Mouse (Mus musculus): ENCODE data around the gene Pcbp4.

The Pcbp4 gene

DNA sequence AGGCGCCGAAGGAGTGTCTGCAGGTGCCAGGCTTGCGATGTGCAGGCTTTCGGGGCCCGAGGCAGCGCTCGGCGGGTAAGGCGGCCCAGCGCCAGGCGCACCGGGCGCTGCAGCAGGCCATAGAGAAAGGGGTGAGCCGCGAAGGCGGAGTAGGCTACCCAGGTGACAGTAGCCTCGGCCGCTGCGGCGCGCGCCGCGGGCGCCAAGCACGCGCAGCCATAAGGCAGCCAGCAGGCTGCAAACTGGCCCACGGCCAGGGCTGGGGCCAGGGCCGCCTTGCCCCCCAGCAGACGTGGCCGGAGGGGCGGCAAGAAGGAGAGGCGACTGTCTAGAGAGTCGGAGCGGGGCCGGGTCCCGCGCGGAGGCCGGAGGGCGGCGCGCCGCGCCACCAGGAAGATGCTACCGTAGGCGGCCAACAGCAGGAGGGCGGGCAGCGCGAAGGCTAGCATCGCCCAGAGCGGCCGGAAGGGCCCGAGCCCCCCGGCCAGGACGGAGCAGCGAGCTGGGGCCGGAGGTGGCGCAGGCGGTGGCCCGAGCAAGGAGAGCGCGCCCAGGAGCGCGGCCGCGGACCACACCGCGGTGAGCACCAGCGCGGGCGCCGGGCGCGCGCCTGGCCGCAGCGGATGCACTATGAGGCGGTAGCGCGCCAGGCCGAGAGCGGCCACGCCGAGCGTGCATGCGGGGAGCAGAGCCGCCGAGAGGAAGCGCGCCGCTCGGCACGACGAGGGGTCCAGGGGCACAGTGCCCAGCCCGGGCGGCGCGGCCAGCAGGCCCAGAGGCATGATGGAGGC is 11.9 kb downstream of the Pcbp4 start:
- no peak for DNase-seq (ENCODE audit: low read depth)

DNA sequence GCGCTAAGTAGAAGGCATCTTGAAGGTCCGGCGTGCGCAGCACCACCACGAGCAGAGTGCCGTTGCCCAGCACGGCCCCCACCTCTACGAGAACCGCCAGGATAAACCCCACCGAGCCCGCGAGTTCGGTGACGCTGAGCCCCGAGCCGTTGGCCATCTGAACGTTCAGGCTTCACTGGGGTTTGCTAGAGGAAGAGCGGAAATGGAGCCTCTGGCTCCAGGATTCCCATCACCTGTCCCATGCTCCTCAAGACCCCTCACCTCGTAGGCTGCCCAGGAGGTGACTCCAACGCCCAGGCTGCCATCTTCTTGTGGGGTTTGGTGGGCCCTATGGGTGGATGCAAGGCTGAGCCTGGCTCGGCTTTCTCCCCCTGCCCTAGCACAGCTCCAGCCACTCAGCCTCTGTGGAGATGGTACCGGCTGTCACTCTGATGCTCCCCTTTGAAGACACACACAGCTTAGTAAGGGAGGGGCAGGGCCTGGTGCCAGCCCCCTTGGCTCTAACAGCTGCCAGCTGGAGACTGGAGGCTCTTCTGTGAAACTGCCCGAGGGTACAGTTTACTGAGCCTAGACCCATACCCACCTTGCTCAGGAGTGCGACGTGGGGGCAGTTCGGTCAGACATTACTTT is 12.6 kb downstream of the Pcbp4 start, which contains the start of gene Gpr62:
Gene Gpr62, minus strand, starts transcription at position 368 of the 630 bp plus-strand sequence.
- DNase-seq (ENCODE audit: low read depth), result no peak

DNA sequence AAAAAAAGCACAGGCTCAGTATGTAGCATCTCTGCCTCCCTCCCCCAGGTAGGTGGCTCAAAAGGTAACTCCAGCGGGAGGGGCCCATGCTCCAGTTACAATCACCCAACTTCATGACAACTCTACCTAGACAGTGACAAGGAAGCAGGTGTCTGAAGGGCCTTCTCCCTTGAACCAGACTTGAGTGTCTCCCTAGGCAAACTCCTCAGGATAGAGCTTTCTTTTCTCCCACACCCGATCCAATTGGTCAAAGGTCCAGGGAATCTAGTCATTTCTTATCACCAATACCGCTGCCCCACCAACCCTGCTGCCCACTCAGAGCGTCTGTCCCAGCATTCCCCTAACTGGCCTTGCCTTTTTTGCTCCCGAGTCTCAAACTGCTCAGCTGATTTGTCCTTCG is 13.6 kb downstream of the Pcbp4 start:
- no peak for DNase-seq (ENCODE audit: low read depth)

DNA sequence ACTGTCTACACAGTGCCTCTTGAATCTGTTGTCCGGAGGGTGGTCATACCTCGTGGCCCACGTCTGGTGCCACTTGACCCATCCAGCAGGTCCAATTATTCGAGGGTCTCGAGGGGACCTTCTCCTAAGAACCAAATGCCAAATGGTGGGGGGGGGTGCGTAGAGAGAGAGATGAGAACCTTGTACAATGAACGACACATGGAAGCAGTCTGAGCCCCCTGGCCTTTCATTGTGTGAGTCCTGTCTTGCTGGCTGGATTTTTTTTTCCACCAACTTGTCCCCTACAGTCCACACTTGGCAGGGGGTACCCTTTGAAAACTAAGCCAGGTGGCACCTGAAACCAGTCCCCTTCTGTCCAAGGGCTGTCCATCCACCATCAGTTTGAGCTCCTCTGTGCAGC is 14.7 kb downstream of the Pcbp4 start:
- no peak for DNase-seq (ENCODE audit: low read depth)

DNA sequence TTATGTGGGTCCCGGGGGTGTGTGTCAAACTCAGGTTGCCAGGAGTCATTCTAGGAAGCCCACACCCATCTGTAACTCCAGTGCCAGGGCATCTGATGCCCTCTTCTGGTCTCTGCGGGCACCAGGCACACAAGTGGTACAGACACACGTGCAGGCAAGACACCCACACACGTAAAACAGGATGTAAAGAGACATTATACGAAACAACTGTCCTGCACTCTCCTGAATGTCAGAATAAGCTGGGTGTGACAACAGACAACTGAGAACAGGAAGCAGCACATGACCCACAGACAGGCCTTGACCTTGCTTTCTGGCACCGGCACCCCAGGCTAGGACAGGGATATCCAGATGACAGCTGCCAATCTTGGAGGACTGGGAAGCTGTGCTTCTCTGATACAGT is 16.2 kb downstream of the Pcbp4 start:
- DNase-seq (ENCODE audit: low read depth), result no peak

DNA sequence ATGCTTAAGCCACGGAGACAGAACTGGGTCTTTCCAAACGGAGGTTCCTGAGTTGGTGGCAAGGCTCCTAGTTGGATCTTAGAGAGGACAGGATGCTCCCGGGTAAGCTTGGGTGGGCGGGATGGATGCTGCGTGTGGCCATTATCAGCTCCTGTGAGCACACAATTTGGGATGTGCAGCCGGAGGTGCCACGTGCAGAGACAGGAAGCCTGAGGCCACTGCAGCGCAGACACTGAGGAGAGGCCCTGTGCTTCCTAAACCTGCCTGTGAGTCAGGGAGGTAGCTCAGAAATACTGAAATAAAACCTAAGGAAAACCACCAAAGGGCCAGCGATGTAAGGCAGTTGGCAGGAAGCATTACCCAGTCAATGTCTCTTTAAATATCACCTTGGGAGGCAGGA is 16.7 kb downstream of the Pcbp4 start:
- DNase-seq (ENCODE audit: low read depth), result no peak

DNA sequence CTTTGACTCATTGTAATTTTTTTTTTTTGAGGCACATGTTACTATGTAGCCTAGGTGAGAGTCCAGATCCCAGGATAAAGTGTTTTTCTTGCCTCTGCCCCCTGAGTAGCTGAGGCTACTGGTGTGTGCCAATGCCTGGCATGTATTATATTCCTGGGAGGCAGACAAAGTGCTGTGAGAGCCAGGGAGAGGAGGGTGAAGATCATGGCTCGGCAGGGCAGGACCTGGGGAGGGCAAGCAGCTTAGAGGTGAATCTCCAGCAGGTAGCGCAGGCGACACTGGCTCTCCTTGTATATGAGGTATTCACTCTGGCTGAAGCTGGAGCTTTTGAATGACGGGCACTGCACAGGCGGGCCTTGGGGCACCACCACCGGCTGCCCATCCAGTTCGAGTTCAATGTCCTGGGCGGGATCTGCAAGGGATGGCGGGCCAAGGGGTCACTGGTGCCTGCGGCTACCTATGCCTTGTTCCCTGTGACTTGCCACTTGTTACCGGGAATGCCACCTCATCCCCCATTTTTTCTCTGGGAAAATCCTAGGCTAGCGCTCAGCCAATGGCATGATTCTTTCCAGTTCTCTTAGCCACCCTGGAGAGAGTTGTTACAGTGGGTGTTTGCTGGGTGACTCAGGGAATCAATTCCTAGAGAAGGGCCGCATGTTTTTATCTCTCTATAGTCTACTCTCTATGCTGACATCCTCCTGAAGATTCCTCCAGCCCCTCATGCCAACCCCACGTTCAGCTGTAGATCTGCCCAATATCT is 18.1 kb downstream of the Pcbp4 start:
- no peak for DNase-seq (ENCODE audit: low read depth)

DNA sequence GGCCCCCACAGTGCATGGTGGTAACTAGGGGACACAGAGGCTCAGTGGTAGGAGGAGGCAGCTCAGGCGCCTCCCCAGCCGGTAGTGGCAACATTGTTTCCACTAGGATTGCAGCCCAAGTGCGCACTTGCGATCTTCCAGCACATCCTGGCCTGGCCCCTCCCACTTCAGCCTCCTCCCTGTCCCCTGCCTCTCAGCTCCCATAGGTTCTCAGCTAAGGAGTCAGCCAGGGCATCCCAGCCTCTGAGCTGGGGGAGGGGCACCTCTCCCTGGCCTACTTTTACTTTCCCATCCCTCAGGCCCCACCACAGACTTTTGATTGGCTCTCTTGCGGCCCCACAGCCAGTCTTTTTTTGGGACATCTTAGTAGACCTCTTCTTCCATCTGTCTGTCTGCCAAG is 18.8 kb downstream of the Pcbp4 start:
- no peak for DNase-seq (ENCODE audit: low read depth)

DNA sequence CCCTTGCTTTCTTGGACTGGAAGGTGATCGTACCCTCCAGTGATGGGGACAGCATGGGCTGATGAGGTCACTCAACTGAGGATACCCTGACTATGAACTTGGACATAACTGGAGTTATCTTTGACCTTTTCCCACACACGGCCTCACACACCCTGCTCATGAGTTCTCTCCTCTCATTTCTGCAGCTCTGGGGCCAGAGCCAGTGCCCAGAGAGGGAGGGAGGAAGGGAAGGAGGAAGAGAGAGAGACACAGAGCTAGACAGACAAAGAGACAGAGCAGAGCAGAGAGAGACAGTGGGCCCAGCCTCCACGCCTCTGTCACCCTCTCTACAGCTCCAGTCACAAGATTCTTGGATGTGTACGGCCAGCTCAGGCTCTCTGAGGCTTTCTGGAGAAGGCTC is 19.2 kb downstream of the Pcbp4 start:
- DNase-seq (ENCODE audit: low read depth), result no peak

DNA sequence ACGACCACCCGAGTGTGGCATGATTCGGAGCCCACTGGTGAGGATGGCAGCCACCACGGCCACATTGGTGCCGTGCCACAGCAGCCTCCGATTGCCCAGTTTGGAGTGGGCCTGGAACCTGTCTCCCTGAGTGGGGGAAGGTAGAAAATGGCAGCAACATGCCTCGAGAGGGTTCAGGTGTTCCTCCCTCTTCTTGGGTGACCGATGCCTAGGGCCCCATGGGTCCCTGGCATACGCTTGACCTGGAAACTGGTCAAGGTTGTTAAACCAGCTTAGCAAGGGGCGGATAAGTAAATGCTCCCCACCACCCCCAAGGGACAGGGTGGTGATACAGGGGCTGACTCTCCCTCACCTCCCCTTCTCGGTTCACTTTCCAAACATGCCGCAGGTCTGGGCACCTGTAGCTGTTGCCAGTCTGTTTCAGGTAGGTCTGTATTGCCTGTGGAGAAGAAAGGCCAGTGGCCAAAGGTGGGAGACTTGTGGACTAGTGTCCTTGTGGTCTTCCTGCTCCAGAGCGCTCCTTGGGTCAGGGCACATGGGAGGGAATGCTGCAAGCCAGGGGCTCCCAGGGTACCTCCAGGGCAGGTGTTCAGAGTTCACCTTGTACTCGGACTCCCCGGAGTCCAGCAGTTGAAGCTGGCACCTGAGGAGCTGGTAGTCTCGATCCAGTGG is 20.1 kb downstream of the Pcbp4 start:
- DNase-seq (ENCODE audit: low read depth), result no peak

DNA sequence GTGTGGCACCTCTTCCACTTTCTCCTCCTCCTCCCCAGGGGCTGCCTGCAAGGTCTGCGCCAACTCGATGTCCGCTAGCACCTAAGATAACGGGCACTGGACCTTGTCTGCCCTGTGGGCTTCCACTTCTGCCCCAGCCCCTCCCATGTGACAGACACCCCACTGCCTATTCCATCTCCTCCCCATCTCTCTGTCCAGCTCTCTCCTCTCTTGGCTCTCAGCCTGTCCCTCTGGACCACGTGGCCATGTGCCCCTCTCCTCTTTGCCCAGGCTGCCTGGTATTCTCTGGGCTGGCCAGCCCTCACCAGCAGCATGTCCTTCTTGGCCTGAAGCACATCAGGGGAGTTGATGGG is 20.6 kb downstream of the Pcbp4 start:
- DNase-seq (ENCODE audit: low read depth), result no peak

DNA sequence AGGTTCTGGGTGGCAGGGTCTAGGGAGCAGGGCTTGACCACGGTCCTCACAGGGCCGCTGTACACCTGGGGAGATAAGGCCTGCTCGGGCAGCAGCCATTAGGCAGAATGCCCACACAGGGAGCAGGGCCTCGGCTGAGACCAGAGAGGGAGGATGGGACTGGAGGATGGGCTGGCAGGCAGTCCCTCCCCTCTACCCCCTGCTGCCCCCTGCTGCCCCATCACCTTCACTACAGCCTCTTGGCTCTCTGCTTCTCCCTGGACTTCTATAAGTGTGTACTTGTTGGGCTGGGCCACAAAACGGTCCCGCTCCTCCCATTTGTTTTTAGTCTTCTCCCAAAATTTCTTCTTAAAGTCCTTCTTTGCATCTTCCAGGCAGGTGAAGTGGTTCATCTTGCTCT is 21.4 kb downstream of the Pcbp4 start:
- no peak for DNase-seq (ENCODE audit: low read depth)

DNA sequence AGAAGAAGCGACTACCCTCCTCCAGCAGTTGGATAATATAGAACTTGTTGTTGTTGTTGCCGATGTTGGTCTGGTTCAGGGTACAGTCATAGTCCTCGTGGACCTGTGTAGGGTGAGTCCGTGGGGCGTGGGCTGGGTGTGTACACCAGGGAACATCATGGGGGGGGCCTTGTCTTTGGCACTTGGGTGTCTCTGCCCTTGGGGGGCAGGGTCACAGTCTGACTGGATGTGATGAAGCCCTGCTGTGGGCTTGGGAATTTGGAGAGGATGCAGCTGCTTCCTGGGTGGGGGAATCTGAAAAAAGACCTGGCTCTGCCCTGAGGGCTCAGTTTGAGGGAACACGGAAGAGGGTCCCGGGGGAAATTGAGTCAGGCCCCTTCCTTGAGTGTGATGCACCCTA is 22.0 kb downstream of the Pcbp4 start:
- DNase-seq (ENCODE audit: low read depth), result no peak

DNA sequence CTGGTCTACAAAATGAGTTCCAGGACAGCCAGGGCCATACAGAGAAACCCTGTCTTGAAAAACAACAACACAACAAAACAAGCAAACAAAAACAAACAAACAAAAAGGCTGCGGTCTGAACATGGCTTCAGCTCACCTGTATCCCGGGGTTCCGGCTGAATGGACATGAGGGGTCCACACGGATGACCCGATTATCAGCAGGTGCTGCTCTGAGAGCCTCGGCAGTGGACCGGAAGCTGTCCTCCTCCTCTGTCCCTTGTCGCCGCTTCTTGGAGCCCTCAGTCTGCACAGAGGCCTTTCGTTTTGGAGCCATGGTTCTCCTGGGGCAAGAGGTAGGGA is 22.5 kb downstream of the Pcbp4 start, which contains the start of gene Rrp9:
Gene Rrp9, plus strand, starts transcription at position 301 of the 339 bp plus-strand sequence.
- no peak for DNase-seq (ENCODE audit: low read depth)

DNA sequence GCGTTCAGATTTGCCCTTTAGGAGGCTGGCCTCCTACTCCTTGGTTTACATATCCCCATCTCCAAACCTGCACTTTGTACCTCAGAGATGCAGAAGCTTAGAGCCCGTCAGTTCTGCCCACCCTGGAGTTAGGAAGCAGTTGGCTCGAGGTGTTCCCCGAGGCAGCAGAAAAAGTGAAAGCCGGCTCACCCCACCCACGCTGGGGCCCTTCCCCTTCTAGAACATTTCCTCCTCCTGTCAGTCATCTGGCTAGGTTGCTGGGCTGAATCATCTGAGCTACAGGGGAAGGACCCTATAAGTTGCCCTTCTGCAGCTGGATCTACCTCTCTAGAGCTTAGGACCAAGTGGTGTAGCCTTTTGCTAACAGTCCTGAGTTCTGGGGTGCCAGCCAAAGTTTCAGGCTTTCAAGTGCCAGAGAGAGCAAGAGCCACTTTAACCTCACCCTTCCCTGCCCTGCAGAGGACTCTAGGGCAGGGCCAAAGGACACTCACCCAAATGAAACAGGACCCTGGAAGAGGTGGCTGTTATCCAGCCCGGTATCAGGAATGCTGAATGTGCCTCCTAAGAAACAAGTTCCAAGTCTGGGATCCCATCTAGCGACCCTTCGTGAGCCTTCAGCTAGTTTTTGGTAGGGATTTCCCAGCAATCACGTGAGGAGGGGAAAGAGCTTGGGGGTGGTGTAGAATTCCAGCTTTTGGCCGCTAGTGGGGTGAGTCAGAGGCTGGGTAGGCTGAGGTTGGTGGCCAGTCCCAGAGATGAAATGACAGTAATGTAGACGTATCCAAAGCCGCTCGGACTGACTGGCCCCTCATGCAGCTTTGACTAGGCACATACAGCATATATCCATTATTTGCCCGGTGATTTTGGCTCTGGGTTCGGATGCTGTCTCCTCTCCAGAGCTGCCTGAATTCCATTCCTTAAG is 23.2 kb downstream of the Pcbp4 start:
- no peak for DNase-seq (ENCODE audit: low read depth)

DNA sequence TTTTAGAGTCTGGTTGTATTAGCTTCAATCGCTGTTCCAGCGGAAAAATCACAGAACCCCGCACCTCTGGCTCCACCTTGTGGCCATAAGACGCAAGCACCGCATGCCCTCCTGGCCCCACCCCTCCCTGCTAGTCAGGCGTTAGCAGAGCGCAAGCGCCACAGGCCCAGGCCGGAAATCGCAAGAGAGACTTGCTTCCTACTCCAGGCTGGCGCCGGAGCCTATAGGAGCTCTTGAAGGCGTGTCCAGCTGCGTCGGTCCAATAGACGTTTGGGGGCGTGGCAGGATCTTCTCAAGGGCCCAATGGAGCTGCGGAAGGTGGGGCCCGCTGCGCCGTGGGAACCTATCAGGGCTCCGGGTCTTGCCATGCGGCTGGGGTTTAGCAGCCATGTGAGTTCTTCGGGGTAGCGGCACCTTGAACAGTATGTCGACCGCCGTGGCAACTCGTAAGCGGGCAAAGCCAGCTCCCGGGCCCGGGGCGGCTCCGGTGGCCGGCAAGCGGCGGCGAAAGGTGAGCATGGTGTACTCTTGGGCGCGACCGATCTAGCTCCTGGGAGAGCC is 23.9 kb downstream of the Pcbp4 start, which contains the start of gene Parp3:
Gene Parp3, minus strand, starts transcription at position 26 of the 561 bp plus-strand sequence.
- DNase-seq (ENCODE audit: low read depth), result peak; percentile 100

DNA sequence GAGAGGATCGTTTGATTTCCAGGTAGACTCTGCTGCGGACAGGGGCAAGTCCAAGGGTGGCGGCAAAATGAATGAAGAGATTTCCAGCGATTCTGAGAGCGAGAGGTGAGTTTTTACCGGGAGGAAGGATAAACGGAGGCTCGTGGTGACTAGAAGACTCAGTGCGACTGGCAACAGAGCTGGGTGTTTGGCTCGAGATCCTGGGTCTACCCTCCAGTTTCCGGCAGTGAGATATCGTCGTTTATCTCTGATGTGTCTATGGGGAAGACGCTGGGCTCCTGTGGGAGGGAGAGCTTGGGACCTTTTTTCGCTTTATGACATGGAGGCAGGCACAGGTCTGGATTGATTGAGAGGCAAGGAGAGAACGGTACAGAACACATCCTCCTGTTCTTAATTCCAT is 24.6 kb downstream of the Pcbp4 start:
- DNase-seq (ENCODE audit: low read depth), result no peak

DNA sequence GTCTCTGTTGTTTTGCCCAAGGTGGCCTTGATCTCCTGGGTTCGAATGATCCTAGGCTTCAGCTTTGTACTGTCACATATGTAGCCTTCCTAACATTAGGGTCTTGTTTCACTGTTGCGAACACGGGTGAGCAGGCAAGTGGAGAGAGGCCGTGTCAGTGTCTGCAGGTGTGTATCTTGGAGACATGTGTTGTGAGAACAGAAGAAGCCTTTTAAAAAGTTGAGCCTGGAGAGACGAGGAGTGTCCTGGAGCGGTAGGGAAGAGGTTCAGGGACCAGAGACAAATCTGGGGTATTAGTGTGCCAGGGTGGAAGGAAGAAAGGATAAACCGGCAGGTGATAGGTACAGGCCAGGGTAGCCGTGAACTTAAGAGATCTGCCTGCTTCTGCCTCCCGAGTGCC is 25.0 kb downstream of the Pcbp4 start:
- DNase-seq (ENCODE audit: low read depth), result no peak

DNA sequence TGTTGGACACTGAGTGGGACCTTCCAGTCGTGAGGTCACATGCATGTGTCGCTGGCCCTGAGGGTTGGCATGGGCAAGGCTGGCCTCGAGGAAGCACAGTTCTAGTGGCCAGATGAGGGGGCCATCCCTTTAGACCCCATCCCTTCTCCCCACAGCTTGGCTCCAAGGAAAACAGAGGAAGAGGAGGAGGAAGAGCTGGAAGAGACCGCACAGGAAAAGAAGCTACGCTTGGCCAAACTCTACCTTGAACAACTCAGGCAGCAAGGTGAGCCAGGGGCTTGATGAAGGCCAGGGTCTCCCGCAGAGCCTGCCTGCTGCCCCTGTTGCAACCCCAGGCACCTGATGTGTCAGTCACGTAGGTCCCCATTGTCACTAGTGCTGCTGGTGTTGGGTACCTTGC is 27.4 kb downstream of the Pcbp4 start:
- DNase-seq (ENCODE audit: low read depth), result no peak

DNA sequence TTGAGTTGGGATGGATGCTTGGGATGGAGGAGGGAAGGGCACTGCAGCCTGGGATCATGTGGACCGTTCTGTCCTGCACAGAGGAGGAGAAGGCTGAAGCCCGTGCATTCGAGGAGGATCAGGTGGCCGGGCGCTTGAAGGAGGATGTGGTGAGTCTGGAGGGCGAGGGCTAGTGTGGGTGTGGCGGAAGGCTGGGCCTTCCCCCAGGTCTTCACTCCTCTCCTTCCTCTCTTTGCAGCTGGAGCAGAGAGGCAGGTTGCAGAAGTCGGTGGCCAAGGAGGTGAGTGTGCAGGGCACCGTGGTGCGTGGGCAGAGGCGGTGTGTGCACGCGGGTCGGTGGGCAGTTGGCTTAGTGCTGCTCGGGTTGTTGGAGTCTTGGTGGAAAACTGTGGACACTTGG is 28.0 kb downstream of the Pcbp4 start:
- no peak for DNase-seq (ENCODE audit: low read depth)

DNA sequence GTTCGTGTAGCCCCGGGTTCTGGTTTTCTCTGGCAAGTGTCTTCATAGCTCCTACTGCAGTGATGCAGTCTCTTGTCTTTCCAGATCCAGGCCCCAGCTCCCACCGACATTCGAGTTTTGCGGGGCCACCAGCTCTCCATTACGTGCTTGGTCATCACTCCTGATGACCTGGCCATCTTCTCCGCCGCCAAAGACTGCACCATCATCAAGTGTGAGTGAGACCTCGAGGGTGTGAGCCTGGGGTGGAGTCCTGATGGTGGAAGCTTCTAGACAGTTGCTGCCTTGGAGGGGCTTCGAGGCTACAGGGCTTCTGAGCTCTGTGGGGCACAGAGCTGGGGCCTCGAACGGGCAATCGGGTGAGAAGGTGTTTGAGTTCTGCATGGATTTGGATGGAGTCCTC is 28.6 kb downstream of the Pcbp4 start:
- no peak for DNase-seq (ENCODE audit: low read depth)

All from c-Kit-positive CD71-negative TER-119-negative erythroid progenitor cells, embryonic 14.5 days (primary cell).